Mouse (Mus musculus): ENCODE measurements around the gene Txnrd2.

The Txnrd2 gene

DNA sequence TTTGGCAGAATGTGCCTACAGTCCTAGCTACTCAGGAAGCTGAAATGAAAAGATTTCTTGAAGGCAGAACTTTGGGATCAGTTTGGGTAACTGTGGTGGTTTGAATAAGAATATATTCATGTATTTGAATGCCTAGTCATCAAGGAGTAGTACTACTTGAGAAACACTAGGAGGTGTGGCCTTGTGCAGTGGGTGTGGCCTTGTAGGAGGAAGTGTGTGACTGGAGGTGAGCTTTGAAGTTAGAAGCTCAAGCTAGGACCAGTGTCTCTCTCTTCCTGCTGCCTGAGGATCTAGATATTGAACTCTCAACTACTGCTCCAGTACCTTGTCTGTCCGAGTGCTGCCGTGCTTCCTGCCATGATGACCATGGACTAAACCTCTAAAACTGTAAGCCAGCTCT, 59.9 kb downstream of the Txnrd2 start:
- no peak for DNase-seq (ENCODE audit: low spot score)

DNA sequence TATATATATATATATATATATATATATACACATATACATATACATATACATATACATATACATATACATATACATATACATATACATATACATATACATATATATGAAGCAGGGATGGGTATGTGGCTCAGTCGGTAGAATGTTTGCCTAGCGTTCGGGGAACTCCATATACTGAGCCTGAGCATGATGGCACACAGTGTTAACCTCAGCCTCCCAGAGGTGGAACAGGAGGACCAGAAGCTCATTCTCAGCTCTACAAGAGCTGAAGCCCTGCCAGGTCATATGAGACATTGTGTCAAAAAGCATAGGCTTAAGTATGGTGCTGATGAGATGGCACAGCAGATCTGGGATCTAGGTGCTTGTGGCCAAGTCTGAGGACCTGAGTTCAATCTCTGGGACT, 64.1 kb downstream of the Txnrd2 start:
- DNase-seq (ENCODE audit: low spot score) = no peak

DNA sequence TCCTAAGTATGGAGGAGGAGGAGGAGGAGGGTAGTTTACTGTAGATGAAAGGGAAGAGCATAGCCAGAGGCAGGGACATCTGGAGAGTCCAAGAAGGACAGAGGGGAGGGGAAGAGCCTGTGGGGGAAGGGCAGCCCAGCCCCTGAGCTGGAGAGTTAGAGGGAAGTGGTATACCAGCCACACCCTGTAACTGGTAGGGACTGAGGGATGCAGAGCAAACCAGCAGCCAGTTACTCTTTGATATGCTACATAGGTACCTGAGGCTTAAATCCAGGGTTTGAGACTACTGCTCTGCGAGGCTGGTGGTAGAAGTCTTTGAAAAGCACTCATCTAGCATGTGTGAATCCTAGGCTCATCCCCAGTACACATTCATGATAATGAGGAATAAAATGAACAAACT, 64.7 kb downstream of the Txnrd2 start:
- DNase-seq (ENCODE audit: low spot score) = no peak

DNA sequence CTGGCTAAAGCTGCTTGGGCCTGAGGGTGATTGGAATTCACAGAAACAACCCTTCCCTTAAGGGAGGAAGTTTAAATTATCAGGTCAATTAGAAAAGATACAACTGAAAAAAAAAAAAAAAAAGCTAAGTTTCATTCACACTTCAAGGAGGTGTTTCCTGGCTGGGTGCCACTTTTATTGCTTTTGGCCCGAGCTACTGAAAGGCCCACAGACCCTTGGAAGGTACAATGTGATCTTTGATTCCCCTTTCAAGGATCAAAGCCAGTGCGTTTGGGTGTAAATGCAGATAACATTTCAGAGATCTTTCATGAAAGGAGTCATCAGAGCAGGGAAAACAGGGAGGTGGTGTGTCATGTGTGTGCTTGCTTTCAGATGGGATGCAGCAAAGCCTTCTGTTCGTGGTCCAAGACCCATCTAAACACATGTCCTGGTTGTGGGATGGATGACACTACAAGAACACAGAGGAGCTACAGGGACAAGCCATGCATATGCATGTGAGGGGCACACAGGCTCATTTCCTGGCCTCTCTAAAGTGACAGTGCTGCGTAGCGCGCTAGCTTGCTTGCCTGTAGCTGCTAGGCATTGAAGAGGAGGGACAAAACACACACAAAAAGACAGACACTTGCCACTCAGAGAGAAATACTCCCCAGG, 71.8 kb downstream of the Txnrd2 start:
- DNase-seq (ENCODE audit: low spot score) = peak; percentile 59

DNA sequence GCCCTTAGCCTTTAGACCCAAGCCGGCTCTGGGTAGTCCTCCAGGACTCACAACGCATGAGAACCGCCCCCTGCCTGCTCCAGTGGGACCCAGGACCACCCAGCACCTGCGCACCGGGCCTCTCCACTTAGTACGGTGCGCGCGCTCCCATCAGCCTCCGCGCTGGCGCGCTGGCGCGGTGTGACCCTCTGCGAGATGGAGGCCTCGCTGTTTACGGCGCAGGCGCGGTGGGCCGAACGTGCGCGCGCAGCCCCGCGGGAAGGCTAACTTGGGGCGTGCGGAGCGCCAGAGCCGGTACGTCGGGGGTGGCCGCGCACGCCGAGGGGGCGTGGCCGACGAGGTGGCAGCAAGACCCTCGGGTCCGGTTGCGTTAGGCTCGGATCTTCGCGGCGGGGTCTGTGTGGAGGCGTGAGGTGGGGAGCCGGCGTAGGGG, 72.4 kb downstream of the Txnrd2 start, which contains the start of the genes Gnb1l and Rtl10:
Gnb1l (plus strand) TSS at position 156 of the 433 bp plus-strand sequence.
Rtl10 (plus strand) TSS at position 344 of the 433 bp plus-strand sequence.
- DNase-seq (ENCODE audit: low spot score) = peak; percentile 96

DNA sequence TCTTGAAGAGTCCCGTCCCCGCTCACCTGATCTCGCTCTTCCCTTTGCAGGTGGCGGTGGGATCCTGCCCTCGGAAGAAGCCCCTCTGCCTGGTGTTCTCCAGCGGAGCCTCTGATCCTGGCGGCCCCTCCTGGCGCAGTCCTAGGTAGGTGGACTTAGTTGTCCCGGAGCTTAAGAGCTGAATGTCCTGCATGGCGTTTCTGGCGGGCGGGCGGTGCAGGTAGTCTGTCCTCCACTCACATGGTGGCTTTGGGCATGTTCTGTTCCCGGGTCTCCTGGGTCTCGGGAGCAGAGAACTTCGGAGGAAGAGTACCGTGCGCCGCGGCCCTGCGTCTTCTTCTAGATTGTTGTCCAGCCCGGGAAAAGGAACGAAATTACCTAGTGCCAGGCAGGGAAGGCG, 72.8 kb downstream of the Txnrd2 start:
- no peak for DNase-seq (ENCODE audit: low spot score)

DNA sequence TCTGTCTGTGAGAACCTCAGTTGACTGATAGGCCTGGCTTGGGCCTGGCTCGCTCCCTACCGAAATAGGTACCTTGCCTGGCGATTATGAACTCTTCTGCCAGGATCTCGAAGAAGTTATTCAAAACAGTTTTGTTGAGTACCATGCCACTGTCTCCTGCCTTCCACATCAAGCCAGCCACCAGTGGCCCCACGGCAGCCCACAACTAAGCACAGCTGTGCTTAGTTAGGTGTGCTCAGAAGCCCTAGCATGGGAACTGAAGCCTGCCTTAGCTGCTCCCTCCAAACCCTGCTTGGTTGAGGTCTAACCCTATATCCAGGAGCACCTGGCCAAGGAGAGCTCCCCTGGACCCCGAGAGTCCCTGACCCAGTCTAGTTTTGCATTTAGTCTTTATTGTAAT, 75.3 kb downstream of the Txnrd2 start:
- no peak for DNase-seq (ENCODE audit: low spot score)

DNA sequence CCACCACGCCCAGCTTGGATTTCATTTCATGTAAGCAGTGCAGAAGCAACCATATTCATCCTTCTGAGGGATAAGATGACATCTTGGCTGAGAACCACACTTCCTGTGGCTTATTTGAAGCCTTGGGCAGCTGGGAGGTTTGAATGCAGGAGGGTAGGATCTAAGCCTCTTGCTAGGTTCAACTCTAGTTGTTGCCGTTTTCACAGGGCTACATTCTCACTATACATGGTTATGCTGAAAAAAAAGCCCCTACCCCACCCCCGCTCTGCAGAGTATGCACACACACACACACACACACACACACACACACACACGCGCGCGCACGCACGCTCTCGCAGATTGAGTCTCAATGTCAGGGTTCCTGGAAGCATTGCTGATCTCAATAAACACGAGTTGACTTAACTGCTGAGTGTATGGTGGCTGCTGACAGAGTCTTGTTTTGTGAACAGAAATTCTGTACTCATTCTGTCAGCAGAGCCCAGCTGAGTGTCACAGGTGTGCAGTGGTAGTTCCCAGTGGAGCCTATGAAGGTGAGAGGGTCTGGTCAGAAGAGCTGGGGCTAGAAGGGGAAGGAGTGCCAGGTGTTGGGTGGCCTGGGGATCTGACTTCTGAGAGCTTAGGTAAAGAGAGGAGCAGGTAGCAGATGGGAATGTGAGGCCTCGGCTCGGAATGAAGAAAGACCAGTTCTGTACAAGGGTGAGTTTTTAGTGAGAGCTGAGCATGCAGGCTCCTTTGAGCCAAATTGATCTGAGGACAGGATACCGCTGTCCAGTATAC, 77.6 kb downstream of the Txnrd2 start:
- DNase-seq (ENCODE audit: low spot score) = no peak

DNA sequence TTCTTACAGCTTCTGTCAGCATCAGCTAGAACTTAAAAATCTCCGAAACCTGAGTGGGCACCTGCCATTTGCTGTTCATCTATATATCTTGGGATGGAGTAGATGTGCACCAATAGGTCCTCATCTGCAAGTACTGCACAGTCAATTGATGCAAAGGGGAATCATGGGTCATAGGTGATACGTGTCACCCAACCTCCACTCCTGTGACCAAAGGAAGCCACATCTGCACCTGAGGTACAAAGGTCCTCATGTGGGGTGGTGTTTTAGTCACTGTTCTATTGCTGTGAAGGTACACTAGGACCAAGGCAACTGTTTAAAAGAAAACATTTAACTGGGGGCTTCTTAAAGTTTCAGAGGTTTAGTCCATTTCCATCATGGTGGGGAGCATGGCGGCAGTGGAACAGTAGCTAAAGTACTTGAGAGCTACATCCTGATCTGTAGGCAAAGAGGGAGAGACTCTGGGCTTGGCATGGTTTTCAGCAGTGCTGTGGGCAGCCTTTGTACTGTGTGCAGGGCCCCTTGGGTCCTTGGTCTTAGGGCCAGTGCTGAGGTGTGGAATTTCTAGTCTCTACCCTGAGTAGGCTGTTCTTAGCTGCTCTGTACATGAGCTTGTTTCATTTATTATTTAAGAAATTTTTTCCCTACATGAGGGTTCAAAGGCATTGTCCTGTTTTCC, 80.5 kb downstream of the Txnrd2 start:
- DNase-seq (ENCODE audit: low spot score) = no peak

DNA sequence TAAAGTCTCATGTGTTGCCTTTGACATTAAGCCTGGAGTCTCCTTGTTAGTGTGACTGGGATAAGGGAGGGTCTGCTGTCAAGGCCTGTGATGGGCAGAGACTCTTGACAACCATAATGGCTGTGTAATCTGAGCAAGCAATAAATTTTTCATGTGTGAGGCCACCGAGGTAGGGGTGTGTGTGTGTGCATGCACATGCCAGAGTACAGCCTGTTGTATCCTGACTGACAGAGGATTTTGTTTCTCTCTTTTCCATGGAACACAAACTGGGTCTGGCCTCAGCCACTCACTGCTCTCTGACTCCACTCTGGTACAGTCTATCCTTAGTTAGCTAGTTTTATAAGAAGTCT, 81.0 kb downstream of the Txnrd2 start:
- DNase-seq (ENCODE audit: low spot score) = no peak

DNA sequence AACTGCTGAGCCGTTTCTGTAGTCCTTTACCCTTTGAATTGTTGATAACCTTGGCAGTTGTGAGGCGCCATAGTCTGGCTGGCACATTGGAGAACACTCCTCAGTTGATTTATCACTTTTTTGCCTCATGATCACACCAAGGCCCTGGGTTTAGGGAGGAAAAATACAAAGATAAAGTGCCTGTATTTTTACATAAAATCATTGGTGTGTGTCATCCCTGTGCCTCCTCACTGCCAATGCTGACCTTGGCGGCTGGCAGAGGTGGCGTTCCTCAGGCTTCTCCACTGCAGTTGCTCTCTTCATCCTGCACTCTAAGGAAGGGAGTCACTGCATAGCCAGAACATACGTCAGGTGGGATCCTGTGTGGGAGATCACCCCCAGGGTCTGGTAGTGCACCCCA, 85.6 kb downstream of the Txnrd2 start:
- DNase-seq (ENCODE audit: low spot score) = no peak

DNA sequence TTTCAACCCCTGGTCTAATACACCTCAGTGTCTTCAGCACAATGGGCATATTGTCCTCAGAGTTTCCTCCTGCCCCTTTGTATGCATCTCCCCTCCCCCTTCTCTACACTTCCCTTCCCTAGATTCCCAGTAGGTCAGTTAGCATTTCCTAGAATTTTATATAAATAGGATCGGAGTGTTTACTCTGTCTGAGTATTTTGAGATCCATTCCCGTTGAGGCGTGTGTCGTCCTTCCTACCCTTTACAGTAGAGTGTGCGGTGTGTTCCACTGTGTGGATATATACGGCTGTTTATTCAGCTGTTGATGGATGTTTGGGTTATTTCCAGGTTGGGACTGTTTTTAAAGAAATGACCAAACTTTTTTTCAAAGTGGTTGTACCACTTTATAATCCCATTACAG, 87.3 kb downstream of the Txnrd2 start:
- no peak for DNase-seq (ENCODE audit: low spot score)

DNA sequence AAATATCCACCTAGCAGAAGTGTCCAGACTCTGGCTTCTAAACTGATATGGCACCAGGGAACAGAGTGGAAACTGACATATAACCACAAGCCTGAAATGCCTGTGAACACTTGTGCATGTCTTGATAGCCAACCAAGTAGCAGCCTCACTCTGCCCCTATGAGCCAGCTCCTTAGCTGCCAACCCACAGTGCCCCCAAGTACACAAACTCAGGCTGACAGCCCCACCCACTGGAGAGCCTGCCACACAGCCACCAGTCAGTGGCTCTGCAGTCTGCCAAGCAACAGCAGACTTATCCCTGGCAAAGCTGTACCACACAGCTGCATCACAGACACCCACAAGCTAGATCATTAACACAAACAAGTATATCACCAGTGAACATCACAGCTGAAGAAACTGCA, 91.9 kb downstream of the Txnrd2 start:
- no peak for DNase-seq (ENCODE audit: low spot score)

DNA sequence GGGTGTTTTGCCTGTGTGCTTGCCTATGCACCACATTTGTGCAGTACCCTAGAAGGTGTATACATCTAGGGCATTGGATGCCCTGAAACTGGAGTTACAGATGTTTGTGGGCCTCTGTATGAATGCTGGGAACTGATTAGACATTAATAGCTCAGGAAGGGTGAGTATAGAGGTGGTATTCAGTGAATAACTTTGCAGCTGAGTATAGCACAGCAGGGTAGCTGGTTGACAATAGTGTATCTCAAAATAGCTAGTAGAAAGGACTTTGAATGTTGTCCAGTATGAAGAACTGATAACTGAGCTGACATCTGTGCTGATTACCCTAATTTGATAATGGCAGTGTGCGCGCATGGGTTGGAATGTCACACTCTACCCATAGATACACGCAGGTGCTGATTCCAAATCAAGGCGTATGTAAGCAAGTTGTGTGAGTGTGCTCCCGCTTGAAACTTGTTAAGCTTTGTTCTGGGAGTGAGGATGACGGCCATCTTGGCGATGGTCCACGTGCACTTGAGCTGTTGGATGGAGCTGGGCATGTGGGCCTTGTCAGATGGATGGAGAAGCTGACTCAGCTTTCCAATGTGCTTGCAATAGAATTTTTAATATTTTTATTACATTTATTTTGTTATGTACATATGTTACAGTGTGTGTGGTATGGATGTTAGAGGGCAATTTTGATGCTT, 97.5 kb downstream of the Txnrd2 start:
- DNase-seq (ENCODE audit: low spot score) = no peak

DNA sequence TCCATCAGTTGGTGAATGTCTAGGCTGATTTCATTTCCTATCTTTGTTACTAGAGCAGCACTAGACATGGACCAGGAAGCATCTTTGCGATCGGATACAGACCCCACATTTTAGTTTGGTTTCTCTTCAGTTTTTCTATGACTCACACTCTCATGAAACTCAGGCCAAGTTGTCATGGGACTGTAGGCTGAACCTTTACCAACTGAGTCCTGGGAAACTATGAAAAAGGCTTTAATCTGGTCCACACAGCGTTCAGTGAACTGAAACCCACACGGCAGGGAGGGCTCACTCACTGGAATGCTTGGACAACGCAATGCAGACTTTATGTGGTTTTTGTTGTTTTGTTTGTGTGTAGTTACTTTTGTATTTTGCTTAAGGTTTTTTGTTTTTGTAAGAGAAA, 102.5 kb downstream of the Txnrd2 start:
- DNase-seq (ENCODE audit: low spot score) = no peak
